Mouse (Mus musculus): ENCODE data around the gene Gipc1.

The Gipc1 gene

DNA sequence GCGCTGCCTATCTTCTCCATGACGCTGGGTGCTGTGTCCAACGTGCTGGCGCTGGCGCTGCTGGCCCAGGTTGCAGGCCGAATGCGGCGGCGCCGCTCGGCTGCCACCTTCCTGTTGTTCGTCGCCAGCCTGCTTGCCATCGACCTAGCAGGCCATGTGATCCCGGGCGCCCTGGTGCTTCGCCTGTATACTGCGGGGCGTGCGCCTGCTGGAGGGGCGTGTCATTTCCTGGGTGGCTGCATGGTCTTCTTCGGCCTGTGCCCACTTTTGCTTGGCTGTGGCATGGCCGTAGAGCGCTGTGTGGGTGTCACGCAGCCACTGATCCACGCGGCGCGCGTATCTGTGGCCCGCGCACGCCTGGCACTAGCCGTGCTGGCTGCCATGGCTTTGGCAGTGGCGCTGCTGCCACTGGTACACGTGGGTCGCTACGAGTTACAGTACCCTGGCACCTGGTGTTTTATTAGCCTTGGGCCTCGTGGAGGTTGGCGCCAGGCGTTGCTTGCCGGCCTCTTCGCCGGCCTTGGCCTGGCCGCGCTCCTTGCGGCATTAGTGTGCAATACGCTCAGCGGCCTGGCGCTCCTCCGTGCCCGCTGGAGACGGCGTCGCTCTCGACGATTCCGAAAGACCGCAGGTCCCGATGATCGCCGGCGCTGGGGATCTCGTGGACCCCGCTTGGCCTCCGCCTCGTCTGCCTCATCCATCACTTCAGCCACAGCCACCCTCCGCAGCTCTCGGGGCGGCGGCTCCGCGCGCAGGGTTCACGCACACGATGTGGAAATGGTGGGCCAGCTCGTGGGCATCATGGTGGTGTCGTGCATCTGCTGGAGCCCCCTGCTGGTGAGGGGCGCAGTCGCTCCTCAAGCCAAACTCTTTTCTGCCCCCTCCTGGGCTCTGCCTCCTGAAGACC lies 15.8 kb downstream of the Gipc1 start:
- in situ Hi-C loops (cut with MboI; ENCODE audit: low pct_unique_long_range_greater_than_20kb in 1 of 2, low sequenced_read_pairs in 2 of 2, unreplicated experiment in 1 of 2) = no loop called here

DNA sequence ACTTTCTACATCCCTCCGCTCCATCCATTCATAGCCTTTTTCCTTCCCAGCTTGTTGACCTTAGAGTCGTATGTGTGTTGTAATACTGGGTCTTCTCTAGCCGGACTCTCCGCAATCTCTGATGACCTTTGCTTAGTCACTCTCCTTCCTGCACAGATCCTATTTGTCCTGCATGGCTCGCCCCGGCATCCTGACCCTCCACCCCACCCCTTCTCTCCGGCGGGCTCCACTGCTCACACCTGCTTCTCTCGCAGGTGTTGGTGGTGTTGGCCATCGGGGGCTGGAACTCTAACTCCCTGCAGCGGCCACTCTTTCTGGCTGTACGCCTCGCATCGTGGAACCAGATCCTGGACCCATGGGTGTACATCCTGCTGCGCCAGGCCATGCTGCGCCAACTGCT lies 16.5 kb downstream of the Gipc1 start:
- in situ Hi-C loops (cut with MboI; ENCODE audit: low pct_unique_long_range_greater_than_20kb in 1 of 2, low sequenced_read_pairs in 2 of 2, unreplicated experiment in 1 of 2) = no loop called here

DNA sequence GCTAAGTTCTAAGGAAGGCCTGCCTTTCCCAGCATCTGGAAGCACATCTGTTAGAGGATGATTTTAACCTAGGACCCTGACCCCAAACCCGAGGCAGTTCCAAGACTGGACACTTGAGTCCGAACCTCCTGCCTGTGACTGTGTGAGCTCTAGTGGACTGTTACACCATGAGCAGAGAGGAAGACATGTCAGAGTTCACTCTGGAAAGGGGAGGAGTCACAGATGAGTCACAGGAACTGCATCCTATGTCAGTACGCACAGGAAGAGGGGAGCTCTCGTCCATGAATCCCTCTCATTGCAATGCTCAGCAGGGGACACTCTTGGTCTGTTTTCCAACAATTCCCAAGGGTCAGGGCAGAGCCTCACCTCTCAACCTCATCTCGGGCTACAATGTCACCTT lies 20.5 kb downstream of the Gipc1 start:
- in situ Hi-C loops (cut with MboI; ENCODE audit: low pct_unique_long_range_greater_than_20kb in 1 of 2, low sequenced_read_pairs in 2 of 2, unreplicated experiment in 1 of 2) = no loop called here

DNA sequence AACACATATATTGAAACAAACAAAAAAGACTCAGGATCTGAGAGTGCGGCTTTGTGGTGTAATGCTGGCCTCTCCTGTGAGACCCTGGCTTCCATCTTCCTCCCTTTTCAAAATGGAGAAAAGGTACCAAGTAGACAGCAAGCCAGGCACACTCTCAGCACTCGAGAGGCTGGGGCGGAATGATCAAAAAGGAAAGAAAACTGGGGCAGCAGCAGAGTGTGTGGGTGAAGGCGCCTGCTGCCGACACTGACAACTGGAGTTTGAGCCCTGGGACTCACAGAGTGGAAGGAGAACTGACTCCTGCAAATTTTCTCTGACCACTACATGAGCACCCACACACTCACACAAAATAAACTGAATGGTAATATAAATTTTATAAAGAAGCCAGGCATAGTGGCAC lies 22.0 kb downstream of the Gipc1 start:
- in situ Hi-C loops (cut with MboI; ENCODE audit: low pct_unique_long_range_greater_than_20kb in 1 of 2, low sequenced_read_pairs in 2 of 2, unreplicated experiment in 1 of 2) = no loop called here

DNA sequence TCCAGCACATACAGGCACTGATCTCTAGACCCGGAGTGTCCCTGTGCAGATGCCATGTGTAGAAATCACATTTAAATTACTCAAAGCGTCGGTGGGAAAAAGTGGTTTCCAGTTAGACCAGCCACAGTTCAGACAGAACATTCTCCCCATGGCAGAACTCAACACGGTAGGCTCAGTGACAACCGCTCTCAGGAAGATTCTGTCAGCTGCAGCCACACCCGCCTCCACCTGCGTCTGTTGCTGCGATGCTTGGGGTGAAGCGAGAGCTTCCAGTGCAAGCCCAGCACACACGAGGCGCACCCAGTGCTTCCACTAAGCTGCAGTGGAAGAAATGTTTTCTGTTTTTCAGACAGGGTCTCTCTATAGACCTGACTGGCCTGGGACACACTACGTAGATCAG lies 27.4 kb downstream of the Gipc1 start:
- in situ Hi-C loops (cut with MboI; ENCODE audit: low pct_unique_long_range_greater_than_20kb in 1 of 2, low sequenced_read_pairs in 2 of 2, unreplicated experiment in 1 of 2) = no loop called here

DNA sequence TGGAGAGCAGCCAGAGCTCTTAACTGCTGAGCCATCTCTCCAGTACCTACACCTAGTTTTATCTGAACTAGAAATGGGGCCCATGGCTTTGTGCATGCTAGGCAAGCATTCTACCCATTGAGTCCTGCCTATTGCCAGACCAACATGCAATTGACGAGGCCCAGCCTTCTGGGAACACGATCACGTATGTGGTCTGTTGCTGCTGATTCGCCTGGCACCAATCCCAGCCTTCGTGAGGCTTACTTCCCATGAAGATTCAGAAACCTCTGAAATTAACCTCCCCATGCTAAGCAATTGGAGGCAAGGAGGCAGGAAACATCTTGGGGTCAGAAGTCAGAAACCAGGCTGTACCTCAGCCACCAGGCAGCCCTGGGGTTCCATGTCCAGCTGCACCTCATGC lies 28.1 kb downstream of the Gipc1 start:
- in situ Hi-C loops (cut with MboI; ENCODE audit: low pct_unique_long_range_greater_than_20kb in 1 of 2, low sequenced_read_pairs in 2 of 2, unreplicated experiment in 1 of 2) = no loop called here

DNA sequence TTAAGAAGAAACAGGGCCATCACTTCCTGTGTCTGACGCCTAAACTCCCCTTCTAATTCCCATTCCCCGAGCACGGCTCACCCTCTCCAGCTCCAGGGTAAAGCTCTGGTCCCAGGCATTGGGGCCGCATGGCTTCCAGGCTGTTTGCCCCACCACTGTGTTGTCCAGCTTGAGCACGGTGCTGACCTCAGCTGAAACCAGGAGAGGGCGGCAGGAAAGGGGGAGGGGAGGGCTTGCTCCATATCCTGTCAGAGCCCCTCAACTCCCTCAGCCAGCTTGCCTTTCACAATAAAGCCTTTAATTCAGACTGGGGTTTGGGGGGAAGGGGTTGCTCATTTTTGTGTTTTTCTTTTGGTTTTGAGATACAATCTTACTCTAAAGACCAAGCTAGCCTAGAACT lies 28.6 kb downstream of the Gipc1 start:
- in situ Hi-C loops (cut with MboI; ENCODE audit: low pct_unique_long_range_greater_than_20kb in 1 of 2, low sequenced_read_pairs in 2 of 2, unreplicated experiment in 1 of 2) = no loop called here

DNA sequence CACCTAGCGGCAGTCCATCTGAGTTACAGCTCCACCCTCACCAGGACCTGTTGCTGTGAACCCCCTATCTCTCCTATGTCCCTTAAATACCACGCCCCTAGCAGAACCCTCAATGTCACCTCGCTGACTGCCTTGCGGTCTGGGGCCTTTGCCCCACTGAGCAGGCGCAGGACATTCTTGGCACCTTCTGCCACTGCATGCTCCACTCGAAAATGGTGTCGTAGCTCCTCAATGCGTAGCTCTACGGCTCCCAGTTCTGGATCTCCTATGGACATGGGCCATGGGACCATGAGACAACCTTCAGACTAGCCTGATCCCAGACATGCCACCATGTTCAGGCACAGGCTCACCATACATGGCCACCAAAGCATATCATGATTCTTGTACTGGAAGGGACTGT lies 32.0 kb downstream of the Gipc1 start:
- in situ Hi-C loops (cut with MboI; ENCODE audit: low pct_unique_long_range_greater_than_20kb in 1 of 2, low sequenced_read_pairs in 2 of 2, unreplicated experiment in 1 of 2) = no loop called here

DNA sequence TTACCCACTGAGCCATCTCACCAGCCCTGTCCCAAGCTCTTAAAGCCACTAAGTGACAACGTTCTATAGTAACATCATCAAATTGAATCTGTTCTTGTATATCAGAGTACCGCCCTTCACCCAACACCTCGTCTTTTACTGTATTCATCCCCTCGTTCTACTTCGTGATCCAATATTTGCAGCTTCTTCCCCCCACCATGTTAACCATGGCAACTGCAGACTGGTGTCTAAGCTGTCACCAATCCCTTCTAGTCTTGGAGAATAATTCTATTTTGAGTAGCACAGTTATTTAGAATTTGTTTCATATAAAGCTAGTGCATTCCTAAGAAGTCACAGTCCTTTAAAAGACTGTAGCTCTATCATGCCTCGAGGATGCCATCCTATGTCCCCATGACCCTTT lies 36.8 kb downstream of the Gipc1 start:
- in situ Hi-C loops (cut with MboI; ENCODE audit: low pct_unique_long_range_greater_than_20kb in 1 of 2, low sequenced_read_pairs in 2 of 2, unreplicated experiment in 1 of 2) = no loop called here

DNA sequence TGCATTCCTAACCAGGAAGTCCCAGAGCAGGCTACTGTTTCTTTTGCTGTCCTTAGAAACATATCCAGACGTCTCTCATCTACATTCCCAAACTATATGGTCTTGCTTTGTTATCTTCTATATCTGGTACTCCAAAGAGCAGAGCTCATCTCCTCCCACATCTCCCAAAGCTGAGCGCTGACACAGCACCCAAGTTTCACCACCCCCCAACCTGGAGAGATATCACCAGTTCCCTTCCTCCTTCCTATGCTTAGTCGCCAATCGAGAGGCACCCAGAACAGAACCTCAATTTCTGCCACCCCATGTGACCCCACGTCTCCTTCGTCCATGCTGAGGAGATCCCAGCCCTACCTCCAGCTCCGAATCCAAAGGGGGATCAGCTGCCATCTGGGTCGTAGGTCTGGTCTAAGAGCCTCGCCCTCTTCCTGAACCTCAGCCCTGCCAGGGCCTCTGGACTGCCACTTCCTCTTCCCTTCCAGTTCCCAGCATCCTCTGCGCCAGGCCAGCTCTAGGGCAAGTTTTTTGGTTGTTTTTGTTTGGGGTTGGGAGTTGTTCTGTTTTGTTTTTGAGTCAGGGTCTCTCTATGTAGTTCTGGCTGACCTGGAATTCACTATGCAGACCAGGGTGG lies 41.2 kb downstream of the Gipc1 start:
- in situ Hi-C loops (cut with MboI; ENCODE audit: low pct_unique_long_range_greater_than_20kb in 1 of 2, low sequenced_read_pairs in 2 of 2, unreplicated experiment in 1 of 2) = no loop called here

DNA sequence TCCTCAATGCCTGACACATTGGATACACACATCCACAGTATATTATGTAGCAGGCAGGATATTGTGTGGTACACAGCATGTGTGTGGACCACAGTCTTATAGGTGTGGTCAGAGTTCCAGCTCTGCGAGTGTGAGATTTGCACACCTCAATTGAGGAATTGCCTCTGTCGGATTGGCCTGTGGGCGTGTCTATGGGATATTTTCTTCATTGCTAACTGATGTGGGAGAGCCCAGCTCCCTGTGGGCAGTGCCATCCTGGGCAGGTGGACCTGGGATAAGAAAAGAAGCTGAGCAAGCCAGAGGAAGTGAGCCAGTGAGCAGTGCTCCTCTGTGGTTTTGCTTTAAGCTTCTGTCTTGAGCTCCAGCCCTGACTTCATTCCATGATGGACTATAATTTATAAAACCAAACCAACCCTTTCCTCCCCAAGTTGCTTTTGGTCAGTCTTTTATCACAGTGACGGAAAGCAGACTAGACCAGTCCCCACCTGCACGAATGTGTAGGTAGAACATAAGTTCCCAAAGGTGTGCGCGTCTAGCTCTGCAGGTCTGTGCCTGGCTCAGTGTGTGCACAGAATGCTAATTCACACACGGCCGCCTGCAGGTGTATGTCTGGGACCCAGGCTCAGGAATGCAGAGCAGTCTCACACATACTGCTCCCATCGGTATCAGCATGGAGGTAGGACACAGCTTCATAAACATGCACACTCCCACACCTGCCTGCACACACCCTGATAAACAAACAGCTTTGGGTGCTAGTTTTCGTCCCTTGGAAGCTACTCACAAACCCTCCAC lies 42.1 kb downstream of the Gipc1 start:
- in situ Hi-C loops (cut with MboI; ENCODE audit: low pct_unique_long_range_greater_than_20kb in 1 of 2, low sequenced_read_pairs in 2 of 2, unreplicated experiment in 1 of 2) = no loop called here

DNA sequence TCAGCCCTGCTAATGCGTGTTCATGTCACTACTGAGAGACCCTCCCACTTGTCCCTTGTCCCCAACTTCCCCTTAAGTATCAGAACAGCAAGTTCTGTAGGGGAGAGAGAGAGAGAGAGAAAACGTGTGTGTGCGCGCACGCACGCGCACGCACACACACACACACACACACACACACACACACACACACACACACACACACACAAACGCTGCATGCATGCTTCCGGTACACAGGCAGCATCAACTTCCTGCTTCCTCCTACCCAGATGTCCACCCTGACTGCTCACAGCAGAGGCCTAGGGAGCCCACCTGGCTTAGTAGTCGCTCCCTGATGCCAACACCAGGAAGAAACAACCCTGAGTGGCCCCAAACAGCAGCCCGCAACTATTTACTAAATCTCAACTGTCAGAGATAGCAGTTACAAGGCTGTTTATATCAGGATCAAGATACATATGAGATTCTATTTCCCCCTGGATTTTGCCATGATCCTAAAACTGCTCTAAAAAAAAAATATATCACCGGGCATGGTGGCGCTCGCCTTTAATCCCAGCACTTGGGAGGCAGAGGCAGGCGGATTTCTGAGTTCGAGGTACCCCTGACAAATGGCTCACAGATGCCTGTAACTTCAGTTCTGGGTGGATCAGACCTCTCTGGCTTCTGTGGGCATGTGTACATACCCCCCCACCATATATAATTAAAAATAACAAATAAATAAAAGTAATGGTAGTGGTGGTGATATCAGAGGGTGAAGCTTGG lies 43.1 kb downstream of the Gipc1 start:
- in situ Hi-C loops (cut with MboI; ENCODE audit: low pct_unique_long_range_greater_than_20kb in 1 of 2, low sequenced_read_pairs in 2 of 2, unreplicated experiment in 1 of 2) = no loop called here

DNA sequence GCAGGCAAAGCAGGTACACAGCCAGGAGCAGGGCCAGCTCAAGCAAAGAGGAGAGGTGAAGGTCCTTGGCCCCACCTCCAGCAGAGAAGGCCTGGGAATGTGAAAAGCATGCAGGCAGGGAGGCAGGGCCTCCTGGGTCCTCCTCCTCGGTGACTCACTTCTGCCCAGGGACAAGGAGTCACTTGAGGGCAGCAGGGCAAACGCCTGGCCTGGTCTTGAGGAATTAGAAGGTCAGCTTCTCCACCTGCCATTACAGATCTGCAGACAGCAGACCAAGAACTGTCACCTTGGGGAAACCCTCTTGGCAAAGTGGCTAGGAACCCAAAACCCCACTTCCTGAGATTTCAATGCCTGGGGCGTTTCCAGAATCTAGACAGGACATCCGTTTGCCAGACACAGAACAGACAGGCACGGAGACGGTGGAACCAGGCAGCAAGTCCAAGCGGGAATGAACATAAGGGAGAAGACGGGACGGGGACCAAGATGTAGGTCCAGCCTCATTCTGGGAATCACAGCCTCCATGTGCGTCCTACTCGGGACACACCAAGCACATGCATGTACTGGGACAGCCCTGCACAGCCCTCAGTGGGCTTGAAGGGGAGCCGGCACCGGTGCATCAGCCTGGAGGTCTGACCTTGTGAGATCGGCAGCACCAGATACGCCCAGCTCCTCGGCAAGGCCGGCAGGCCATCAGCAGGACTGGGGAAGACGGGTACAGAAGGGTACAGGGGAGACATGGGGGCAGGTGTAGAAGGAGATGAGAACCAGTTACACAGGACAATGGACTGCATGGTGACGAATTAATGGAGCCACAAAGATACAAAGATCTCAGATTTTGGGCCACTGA lies 45.1 kb downstream of the Gipc1 start:
- in situ Hi-C loops (cut with MboI; ENCODE audit: low pct_unique_long_range_greater_than_20kb in 1 of 2, low sequenced_read_pairs in 2 of 2, unreplicated experiment in 1 of 2) = no loop called here

DNA sequence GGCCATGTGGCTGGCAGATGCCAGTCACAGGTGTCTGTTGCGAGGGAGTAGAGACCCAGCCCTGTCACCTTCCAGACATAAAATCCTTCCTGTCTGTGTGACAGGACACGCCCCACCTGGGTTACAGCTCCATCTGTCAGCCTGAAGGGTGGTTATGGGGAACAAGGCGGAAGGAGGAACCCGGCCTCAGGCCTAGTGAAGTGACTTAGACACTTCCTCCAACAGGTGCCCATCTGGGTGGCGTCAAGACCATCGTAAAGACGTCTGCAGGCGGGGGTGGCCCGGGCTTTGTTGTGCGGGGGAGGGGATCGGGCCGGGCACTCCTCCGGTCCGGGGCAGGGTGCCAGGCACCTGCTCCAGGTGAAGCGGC lies 45.8 kb downstream of the Gipc1 start:
- in situ Hi-C loops (cut with MboI; ENCODE audit: low pct_unique_long_range_greater_than_20kb in 1 of 2, low sequenced_read_pairs in 2 of 2, unreplicated experiment in 1 of 2) = no loop called here

DNA sequence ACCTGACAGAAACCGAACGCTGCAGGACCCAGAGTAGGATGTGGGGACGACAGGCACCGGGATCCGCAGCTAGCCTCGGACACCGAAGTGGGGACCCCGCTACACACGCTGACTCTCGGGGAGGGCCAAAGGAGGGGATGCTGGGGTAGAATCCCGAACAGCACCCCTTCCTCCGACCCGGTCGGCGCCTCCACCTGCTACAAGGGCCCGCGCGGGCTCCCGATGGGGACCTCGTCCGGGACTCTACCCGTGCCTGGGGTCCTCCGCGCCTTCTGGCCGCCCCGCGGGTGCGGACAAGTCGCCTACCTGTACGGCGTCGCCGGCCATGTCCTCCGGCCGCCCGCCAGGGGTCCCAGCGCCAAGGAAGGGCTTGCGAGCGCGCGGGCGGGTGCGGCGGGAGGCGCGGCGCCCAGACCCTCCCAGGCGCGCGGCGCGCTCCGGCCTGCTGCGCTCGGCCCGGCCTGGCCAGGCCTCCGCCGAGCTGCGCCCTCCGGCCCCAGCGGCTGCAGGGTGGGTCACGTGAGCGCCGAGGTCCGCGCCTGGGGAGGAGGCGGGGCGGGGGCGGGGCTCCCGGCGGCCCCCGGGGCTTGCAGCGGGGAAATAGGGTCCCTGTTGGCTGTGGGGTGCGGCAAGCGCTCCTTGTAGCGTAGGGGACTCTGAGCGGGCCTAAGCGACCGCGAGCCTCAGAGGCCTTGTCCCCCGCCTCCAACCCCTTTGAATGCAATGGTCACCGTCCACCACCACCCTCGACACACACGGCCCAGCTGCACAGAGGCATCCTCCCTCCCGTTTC lies 46.4 kb downstream of the Gipc1 start, which contains the start of gene Pkn1:
Pkn1 (minus strand) TSS at position 519 of the 793 bp plus-strand sequence.
- in situ Hi-C loops (cut with MboI; ENCODE audit: low pct_unique_long_range_greater_than_20kb in 1 of 2, low sequenced_read_pairs in 2 of 2, unreplicated experiment in 1 of 2) = no loop called here

DNA sequence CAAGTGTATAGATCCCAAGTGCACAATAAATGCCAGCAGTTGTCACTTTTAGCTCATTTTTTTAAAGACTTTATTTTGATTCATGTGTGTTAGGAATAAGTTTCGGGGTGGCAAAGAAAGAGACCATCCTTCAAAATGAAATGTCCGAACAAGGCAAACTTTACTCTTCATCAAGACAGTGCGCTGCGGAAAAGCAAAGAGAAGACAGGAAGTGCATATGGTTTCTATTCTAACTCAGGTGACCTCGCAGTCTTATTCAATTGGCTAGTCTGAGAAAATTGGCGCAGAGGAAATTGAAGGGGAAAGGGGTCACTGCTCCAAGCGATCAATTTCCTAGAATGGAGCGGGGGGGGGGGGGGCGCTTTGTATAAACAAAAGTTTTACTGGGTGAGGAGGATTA lies 47.1 kb downstream of the Gipc1 start:
- in situ Hi-C loops (cut with MboI; ENCODE audit: low pct_unique_long_range_greater_than_20kb in 1 of 2, low sequenced_read_pairs in 2 of 2, unreplicated experiment in 1 of 2) = no loop called here

DNA sequence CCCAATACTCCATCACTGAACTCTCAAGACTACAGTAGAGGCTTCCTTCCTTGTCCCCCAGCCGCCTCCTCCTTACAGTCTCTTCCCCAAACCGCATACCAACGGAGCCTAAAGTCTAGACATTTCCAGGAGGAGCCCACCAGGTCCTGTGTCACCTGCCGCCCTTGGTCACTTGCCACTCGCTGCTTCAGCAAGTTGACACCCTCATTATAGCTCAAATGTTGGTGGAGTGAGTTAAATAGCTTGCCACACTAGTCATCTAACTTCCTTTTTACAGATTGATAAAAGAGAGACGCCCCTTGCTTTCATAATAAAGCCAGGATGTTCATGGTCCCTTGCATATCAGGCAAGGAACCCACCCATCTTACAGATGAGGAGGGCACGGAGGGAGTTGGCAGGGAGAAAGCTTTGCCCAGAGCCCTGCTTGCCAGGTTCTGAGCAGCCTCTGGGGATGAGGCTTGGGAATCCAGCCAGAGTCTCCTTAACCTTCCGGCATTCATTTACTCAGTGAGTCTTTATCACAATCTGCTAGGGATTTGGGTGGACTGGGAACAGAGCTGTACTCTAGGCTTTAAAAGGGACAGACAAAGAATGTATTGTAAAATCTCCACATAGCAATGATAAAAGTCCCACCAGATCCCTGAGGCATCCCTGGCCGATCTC lies 48.1 kb downstream of the Gipc1 start:
- in situ Hi-C loops (cut with MboI; ENCODE audit: low pct_unique_long_range_greater_than_20kb in 1 of 2, low sequenced_read_pairs in 2 of 2, unreplicated experiment in 1 of 2) = no loop called here
